Mouse (Mus musculus): ENCODE data around the gene Garnl3.
"Not testable (repeated sequence)": the region's sequence is repeated elsewhere in the genome, so short reads cannot be mapped to it uniquely, and the experiment has no call there.

Garnl3 gene

DNA sequence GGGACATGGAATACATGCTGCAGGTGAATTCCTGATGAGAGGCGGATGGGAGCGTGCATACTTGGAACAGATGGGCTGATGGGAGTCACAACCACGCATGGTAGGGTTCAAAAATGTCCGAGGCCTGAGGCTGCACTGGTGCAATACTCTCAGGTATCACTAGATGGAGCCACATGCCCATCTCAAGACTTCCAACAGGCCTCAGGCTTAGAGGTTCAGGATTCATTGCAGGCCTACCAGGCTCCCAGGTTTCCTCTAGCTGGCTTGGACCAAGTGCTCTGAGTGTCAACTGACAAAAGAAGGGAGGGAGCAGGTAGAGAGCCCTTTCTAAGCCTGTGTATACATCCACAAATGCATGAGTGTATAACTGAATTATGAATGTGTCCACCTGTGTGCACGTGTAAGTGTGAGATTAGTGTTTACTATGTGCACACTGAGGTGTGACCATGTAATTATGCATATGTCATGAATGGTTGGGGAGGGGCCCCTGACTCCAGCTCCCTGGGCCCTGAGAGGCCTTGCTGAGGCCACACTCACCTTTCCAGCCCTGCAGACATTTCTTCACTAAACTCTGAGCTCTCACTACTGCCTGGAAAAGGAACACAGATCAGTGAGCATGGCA lies 23.4 kb upstream of the Garnl3 start:
- peak; percentile 75 for DNase-seq

GRCm38 (mm10) chr2:33146994-33147393 lies 15.5 kb upstream of the Garnl3 start:
- no peak for DNase-seq

DNA sequence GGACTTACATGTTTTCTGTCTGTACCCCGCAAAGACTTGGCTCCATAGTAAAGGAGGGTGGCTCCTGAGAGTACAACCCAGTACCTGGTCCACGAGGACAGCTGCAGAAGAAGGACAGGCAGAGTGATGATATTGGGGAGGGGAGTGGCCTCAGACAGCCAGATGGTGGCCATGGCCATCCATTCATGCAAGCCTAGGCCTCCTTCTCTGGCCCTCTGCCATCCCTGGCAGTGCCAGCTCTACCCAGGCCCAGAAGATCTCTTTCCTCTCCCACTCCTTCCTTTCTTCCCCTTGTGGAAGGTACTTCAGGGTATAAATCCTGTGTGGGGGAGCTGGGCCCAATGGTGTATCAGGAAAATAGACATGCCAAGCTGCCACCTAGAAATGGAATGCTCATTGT lies 11.8 kb upstream of the Garnl3 start:
- DNase-seq = no peak

- no peak for DNase-seq
Measured at GRCm38 (mm10) chr2:33138491-33138890, 7.0 kb upstream of the Garnl3 start.

DNA sequence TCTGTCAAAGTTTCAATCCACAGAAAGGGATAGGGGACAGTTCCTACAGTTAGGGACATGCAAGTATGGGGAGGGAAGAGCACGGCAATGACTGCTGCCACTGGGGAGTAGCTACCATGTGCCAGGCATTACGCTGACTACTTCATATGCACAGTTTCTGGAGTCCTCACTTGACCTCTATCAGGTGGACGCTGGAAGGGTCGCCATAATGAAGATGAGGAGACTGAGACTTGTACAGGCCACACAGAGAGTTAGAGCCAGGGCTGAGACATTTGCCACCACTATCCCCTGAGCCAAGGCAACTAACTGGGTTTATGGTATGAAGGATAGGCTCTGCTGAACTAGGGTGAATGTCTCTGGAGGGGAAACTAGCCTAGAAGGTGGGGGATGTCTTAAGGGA lies 6.3 kb upstream of the Garnl3 start:
- no peak for DNase-seq

GRCm38 (mm10) chr2:33137244-33137643 lies 5.8 kb upstream of the Garnl3 start:
- DNase-seq = no peak

- no peak for DNase-seq
Measured at GRCm38 (mm10) chr2:33136366-33136765, 4.9 kb upstream of the Garnl3 start.

DNA sequence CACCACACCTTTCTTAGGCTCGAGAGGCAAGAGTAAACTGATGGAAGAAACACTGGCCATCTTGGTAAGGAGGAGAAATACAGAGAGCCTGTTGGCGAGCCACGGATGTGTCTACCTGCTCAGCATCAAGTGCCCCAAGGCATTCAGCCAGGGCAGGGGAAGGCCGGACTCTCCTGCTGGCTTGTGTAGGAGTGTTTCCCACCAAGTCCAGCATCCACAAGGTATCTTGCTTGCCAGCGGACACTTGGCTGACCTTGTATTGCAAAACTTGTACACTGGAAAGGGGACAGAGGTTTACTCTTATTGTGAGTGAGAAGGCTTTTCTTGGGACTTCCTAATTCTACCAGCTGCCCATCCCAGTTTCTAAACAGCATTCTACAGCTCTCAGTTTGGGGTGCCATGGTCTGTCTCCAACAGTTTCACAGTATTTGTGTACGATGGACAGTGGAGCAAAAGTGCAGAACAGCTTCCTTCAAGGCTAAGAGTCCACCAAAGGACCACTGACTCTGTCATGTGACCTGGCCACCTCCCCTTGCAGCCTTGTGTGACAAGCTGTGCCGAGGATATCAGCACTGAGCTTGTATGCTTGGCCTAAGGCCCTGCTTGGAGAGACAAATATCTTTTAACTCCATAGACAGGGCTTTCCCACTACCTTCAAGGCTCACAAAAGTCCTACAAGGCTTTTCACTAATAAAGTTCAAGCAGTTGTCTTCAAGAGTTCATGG lies 3.5 kb upstream of the Garnl3 start:
- DNase-seq = no peak

GRCm38 (mm10) chr2:33132306-33132705 lies 852 bp upstream of the Garnl3 start:
- no peak for DNase-seq

- DNase-seq = peak; percentile 99
Measured at GRCm38 (mm10) chr2:33130526-33131483, 649 bp downstream of the Garnl3 start.

DNA sequence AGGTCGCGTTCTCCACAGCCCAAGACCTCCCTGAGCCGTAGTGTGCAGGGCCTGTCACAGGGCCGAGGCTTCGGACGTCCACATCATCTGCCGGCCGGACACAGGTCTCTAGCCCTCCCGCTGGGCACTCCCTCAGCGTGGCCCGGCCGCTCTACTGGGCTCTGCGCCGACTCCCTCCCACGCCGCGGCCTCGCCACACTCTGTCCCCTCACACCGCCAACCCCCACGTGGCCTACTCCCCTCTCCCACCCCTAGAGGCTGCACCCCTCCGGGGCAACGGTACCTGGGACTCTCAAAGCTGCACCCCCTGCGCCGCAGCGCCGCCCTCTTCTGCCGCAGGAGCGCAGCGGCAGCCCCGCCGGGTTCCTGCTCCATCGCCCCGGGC lies 1.3 kb downstream of the Garnl3 start:
- DNase-seq = no peak

- DNase-seq = no peak
Measured at GRCm38 (mm10) chr2:33129696-33130095, 1.8 kb downstream of the Garnl3 start.

- DNase-seq = no peak
Measured at GRCm38 (mm10) chr2:33129005-33129404, 2.4 kb downstream of the Garnl3 start.

- no peak for DNase-seq
Measured at GRCm38 (mm10) chr2:33127271-33127670, 4.2 kb downstream of the Garnl3 start.

- DNase-seq = no peak
Measured at GRCm38 (mm10) chr2:33122856-33123255, 8.6 kb downstream of the Garnl3 start.

DNA sequence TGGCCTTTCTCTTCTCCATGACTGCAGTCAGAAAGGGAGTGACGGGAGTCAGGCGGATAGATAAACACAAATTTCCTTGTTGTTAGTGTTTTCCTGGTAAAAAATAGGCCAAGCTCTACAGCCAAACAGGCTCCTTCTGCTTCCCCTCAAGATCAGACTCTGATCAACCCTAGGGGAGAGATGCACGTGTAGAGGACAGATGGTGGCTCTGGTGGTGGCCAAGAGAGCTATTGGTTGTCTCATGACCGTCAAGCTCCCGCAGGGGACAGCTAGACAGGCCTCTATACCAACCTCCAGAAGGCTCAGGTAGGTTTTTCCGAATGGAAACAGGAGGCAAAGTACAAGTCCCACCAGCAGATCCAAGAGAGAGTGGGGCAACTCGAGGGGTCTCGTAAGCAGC lies 30.9 kb downstream of the Garnl3 start:
- no peak for DNase-seq

DNA sequence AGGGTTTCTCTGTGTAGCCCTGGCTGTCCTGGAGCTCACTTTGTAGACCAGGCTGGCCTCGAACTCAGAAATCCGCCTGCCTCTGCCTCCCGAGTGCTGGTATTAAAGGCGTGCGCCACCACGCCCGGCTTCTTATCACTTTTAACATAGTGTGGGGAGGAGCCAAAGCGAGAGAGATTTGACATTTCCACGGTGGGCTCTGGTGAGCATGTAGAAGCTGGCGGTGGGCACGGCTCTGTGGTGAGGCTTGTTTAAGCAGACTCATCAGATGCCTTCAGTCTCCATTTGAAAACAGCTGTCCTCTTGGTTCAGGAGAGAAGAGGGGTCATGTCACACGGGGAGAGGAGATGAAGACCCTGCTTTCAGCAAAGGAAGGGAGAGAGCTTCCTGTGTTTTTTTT lies 34.1 kb downstream of the Garnl3 start:
- not testable (repeated sequence) for DNase-seq

DNA sequence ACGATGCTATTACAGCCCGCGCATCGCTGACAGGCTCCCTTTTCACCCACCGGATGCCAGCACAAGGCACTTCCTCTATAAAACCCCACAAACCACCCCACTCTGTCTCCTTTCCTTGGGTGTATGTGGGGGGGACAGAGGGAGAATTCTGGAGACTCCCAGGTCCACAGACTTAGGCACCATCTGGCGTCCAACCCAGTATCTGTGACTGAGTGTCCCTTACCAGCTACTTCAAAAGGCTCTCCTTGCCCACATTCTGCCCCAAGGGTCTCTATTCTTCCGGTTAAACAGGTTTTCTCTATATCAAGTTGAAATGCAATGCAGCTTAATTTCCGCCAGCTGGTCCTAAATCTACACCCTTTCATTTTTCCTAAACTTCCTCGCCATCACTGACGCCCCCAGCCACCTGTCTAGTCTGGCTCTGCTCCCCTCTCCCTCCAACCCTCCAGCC lies 36.2 kb downstream of the Garnl3 start:
- DNase-seq = no peak

DNA sequence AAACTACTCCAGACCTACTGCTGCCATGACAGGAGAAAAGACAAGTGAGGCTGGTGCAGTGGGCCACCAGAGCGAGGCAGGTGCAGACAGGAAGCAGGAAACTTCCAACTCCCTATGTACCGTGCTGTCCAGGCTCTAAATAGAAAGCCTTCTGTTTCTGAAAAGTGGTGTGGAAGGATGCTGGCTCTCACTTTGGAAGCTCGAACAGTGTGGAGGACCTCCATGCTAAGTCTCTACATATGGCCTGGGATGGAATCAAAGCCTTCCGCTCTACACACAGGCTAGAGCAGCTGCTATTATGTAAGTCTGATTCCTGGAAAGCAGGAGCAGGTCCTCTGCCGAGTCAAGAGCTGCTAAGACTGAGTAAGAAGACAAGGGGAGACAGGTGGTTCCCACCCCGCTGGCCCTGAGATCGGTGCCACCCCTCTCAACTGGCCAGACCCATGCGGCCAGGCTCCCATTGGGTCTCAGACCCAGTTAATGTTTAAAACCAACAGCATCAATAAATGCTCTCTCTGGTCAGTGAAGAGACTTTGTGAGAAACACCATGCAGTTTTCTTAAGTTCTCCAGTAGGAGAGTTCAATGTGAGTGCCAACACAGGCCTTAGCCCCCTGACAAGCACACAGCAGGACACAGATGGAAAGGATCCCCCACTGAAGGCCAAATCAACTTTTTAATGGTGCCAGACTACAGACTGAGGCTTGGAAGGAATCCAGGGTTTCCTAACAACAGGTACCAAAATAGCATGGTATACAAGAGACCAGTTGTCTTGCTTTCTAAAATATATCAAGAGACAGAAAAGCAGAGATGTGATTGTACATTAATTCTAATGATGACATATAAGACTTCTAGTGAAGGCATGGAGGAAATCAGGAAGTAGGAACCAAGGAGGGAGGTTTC lies 40.6 kb downstream of the Garnl3 start:
- no peak for DNase-seq

DNA sequence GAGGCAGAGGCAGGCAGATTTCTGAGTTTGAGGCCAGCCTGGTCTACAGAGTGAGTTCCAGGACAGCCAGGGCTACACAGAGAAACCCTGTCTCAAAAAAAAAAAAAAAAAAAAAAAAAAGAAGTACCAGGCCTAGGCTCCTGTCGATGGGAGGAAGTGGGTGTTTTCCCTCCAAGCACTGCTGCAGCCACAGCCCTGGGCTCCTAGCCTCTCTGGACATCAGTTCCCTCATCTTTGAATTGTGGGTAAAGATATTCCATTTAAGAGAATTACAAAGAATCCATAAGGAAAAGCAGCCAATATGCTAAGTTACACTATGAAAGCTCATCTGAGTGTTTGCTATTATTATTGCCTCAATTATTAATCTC lies 41.4 kb downstream of the Garnl3 start:
- not testable (repeated sequence) for DNase-seq

DNA sequence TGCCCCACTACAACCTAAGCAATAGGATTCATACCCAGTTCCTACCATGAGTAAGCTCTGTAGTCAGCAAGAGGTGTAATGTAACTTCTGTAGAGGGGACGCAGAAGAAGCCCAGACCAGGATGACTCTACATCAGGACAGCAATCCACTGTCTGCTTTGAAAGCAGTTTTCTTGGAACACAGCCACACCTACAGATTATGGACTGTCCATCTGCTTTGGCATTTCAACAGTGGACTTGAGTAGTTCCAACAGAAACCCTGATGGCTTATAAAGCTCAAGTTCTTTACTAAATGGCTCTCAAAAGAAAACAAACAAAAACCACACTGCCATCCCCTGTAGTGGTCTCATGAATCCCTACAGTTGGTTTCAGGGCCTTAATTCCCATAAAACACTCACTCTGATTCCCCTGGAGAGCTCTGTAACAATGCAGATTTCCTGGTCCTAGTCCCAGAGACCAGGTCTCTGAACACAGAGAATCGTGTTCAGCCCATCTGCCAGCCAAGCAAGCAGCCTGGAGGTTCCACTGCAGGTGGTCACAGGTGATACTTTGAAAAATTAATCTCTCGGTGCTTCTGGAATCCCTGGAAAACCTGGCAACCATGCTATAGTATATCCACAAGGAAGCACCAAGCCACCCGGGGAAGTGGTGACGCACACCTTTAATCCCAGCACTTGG lies 42.0 kb downstream of the Garnl3 start:
- no peak for DNase-seq

Data from lung, postnatal 14 days (tissue).